ENCODE assay signal across 34 mouse cellular contexts in the genomic region with DNA sequence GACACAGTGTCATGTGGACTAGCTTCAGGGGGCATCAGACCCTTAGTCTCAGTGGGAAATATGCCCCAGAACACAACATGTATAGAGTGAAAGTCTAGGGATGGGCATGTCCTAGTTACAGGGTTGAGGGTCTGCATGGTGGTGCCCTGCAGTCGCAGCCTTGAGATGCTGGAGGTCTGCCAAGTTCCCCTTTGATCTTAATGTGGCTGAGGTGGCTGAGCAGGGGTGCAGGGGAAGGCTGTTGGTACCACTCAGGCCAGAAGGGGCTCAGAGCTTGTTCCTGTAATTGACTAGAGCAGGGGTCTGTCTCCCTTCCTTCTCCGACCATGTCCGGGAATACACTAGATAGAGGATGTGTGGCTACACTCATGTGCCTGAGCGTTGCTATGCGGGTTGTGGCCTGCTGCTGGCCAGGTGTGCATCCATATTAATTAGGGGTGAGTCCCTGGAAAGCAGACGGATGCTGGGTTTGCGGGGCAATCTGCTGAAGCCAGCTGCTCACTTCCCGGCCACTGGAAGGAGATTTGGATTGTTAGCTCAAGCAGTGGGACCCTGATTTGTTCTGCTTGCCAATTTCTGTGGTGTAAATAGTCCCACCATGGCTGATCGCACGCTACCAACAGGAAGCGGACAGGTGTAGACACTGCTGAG. TPM values are rescaled to one million over a fixed set of nuclear protein-coding genes. Genes with fewer than 3 reads are reported as not detected.
DNase-seq lines count a peak whose midpoint lies in the region; ATAC-seq lines count a peak whose summit lies in the region.
"Had no signal": no experiment of that assay in that cellular context is flagged by ENCODE, and none has a peak within 500 bp of the region (broad histone marks: within the 10 kb centered on the region; RNA-seq: fewer than 3 reads in every experiment).

No protein-coding gene starts in this region.

- no peak overlapping the region for H3K4me3 ChIP-seq in lung, embryonic 15.5 days
- no peak overlapping the region for H3K4me3 ChIP-seq in forebrain, embryonic 16.5 days (replicated peaks; ENCODE audit: low read length)
- H3K4me3 ChIP-seq: embryonic facial prominence, embryonic 15.5 days; heart, adult 2 months; limb, embryonic 15.5 days; liver, embryonic 15.5 days; midbrain, embryonic 12.5 days; myocyte; neural tube, embryonic 13.5 days had no signal

- no peak overlapping the region for H3K9ac ChIP-seq in lung, embryonic 15.5 days
- H3K9ac ChIP-seq in forebrain, embryonic 16.5 days (replicated peaks; ENCODE audit: low read depth, low read length) = no peak overlapping the region
- H3K9ac ChIP-seq: embryonic facial prominence, embryonic 15.5 days; limb, embryonic 15.5 days; liver, embryonic 15.5 days; midbrain, embryonic 12.5 days; neural tube, embryonic 13.5 days had no signal

- H3K36me3 ChIP-seq in lung, embryonic 15.5 days = no peaks in the 10 kb centered on the region
- no peaks in the 10 kb centered on the region for H3K36me3 ChIP-seq in forebrain, embryonic 16.5 days (ENCODE audit: control insufficient read depth, insufficient read depth)
- H3K36me3 ChIP-seq: embryonic facial prominence, embryonic 15.5 days; limb, embryonic 15.5 days; liver, embryonic 15.5 days; midbrain, embryonic 12.5 days; neural tube, embryonic 13.5 days had no signal

- peak; percentile 32 for DNase-seq in adrenal gland, postnatal 10 days
- DNase-seq in adrenal gland, adult 18-20 months (ENCODE audit: low spot score in 2 of 2) = no peak
- DNase-seq in lung, postnatal 4 days = no peak
- peak; percentile 28 for DNase-seq in adrenal gland, postnatal 14 days
- DNase-seq in frontal cortex, postnatal 36 days (ENCODE audit: low spot score in 2 of 2) = no peak
- DNase-seq: cerebellum, adult 2 months; cerebellum, postnatal 36 days; gastrocnemius, postnatal 14 days; heart, adult 2 months; heart, postnatal 4 days; kidney, adult 11 months; left cerebral cortex, postnatal 4 days; right cerebral cortex, adult 18-20 months; right cerebral cortex, postnatal 4 days; thymus, adult 18-20 months; thymus, postnatal 36 days had no signal

- no peak overlapping the region for H3K27ac ChIP-seq in lung, embryonic 15.5 days
- no peak overlapping the region for H3K27ac ChIP-seq in forebrain, embryonic 16.5 days (ENCODE audit: low read length)
- H3K27ac ChIP-seq: embryonic facial prominence, embryonic 15.5 days; heart, adult 2 months; kidney, postnatal 0 days; limb, embryonic 15.5 days; liver, embryonic 15.5 days; macrophage; midbrain, embryonic 12.5 days; neural tube, embryonic 13.5 days had no signal

- 63% methylated on average over 11 of the region's 11 CpGs for WGBS in lung, embryonic 15.5 days
- 48% methylated on average over 11 of the region's 11 CpGs for WGBS in forebrain, embryonic 16.5 days

- ATAC-seq in lung, embryonic 15.5 days (ENCODE audit: borderline replicate concordance, extremely low read depth, low FRiP score, low TSS enrichment) = 0 out of 2 replicates have a peak, but pooled peaks have one; percentile 31
- peak; percentile 22 for ATAC-seq in granulocyte monocyte progenitor cell, adult 5-6 weeks (replicated peaks; ENCODE audit: poor library complexity, severe bottlenecking)
- no peak for ATAC-seq in forebrain, embryonic 16.5 days
- ATAC-seq: forebrain, embryonic 14.5 days had no signal

- H3K9me3 ChIP-seq in lung, embryonic 15.5 days = no peaks in the 10 kb centered on the region
- H3K9me3 ChIP-seq in forebrain, embryonic 16.5 days (ENCODE audit: control insufficient read depth, low read length) = no peaks in the 10 kb centered on the region
- H3K9me3 ChIP-seq: embryonic facial prominence, embryonic 15.5 days; limb, embryonic 15.5 days; liver, embryonic 15.5 days; midbrain, embryonic 12.5 days had no signal

- H3K4me1 ChIP-seq in lung, embryonic 15.5 days = no peaks in the 10 kb centered on the region
- no peaks in the 10 kb centered on the region for H3K4me1 ChIP-seq in forebrain, embryonic 16.5 days (replicated peaks; ENCODE audit: control insufficient read depth, insufficient read depth, low read length)
- H3K4me1 ChIP-seq: embryonic facial prominence, embryonic 15.5 days; limb, embryonic 15.5 days; liver, embryonic 15.5 days; neural tube, embryonic 13.5 days had no signal

- no peak overlapping the region for H3K4me2 ChIP-seq in lung, embryonic 15.5 days
- H3K4me2 ChIP-seq in forebrain, embryonic 16.5 days (ENCODE audit: low read length) = no peak overlapping the region
- H3K4me2 ChIP-seq: embryonic facial prominence, embryonic 15.5 days; limb, embryonic 15.5 days; liver, embryonic 15.5 days; midbrain, embryonic 12.5 days; neural tube, embryonic 13.5 days had no signal

- H3K27me3 ChIP-seq in lung, embryonic 15.5 days = no peaks in the 10 kb centered on the region
- no peaks in the 10 kb centered on the region for H3K27me3 ChIP-seq in forebrain, embryonic 16.5 days (replicated peaks; ENCODE audit: control insufficient read depth, insufficient read depth, low read length)
- H3K27me3 ChIP-seq: embryonic facial prominence, embryonic 15.5 days; limb, embryonic 15.5 days; liver, embryonic 15.5 days; neural tube, embryonic 13.5 days had no signal

RNA-seq across cellular contexts. Expression of a gene that starts 41.8 kb away (rescaled TPM):
- not detected for total RNA-seq in adrenal gland, postnatal 10 days (2021)
- total RNA-seq in adrenal gland, adult 18-20 months (2021) = not detected
- not detected in 2 replicates for polyA plus RNA-seq in lung, embryonic 15.5 days (2015; fragmentation: Nextera tagmentation; extraction: Ambion mirVana)
- total RNA-seq in adrenal gland, postnatal 14 days (2021) = not detected in 2 replicates
- not detected in 2 replicates for total RNA-seq in granulocyte monocyte progenitor cell, adult 5-6 weeks (2014; fragmentation: Nextera tagmentation)
- not detected in 2 replicates for total RNA-seq in granulocyte monocyte progenitor cell, adult 5-6 weeks (2017)
- not detected in 2 replicates for polyA plus RNA-seq in forebrain, embryonic 16.5 days (2015; fragmentation: Nextera tagmentation; extraction: Ambion mirVana)
- total RNA-seq: ES-E14; gastrocnemius, postnatal 14 days; heart, adult 2 months; heart, postnatal 4 days; layer of hippocampus, postnatal 14 days; left cerebral cortex, adult 8-10 months; left cerebral cortex, postnatal 4 days had no signal
- polyA plus RNA-seq: cerebellum, adult 2 months; embryonic facial prominence, embryonic 15.5 days; forebrain, embryonic 14.5 days; heart, embryonic 16.5 days; kidney, postnatal 0 days; limb, embryonic 15.5 days; liver, embryonic 15.5 days; lung, embryonic 16.5 days; macrophage; midbrain, embryonic 12.5 days; myocyte; neural tube, embryonic 13.5 days; stomach, embryonic 14.5 days had no signal

Comparison
In these comparisons a context has a peak if more than half of its experiments do, and no peak if none do; other contexts are left out.
1. DNase-seq: peak in adrenal gland, postnatal 10 days (single experiment) and adrenal gland, postnatal 14 days (single experiment); none in adrenal gland, adult 18-20 months (0 of 2), lung, postnatal 4 days (0 of 2) and frontal cortex, postnatal 36 days (0 of 2).